Mouse (Mus musculus): ENCODE results near the gene Trmt44. TPM values are rescaled to one million over a fixed set of nuclear protein-coding genes. Genes with fewer than 3 reads are reported as not detected.

The Trmt44 gene
- polyA plus RNA-seq, 1 experiment: 10.2 TPM

- Histone ChIP-seq H3K27me3 (ENCODE audit: control insufficient read depth, insufficient read depth, low read length, poor library complexity, severe bottlenecking) (no peaks in the 10 kb centered on the region), H3K4me3 (ENCODE audit: low read depth, low read length) (no peak overlapping the region), H3K4me1 (ENCODE audit: control insufficient read depth, insufficient read depth, low read length) (no peaks in the 10 kb centered on the region), H3K36me3 (ENCODE audit: control insufficient read depth, insufficient read depth, low read length, poor library complexity, severe bottlenecking) (no peaks in the 10 kb centered on the region), H3K9me3 (replicated peaks; ENCODE audit: control insufficient read depth, insufficient read depth, low read length, poor library complexity, severe bottlenecking) (no peaks in the 10 kb centered on the region), H3K9ac (ENCODE audit: low read depth, poor library complexity, severe bottlenecking) (no peak overlapping the region), H3K27ac (ENCODE audit: insufficient read depth, low read length) (no peak overlapping the region)
- peak; percentile 28 for TF ChIP-seq CTCF (IDR thresholded peaks at IDR 0.05; ENCODE audit: low read depth, low read length)
- TF ChIP-seq POLR2A (IDR thresholded peaks at IDR 0.05; ENCODE audit: insufficient read depth, low read length): no peak
- no peak for TF ChIP-seq EP300 (IDR thresholded peaks at IDR 0.05; ENCODE audit: insufficient read depth, low read depth, low read length)
Observed at GRCm38 (mm10) chr5:35536271-35536670, 38.6 kb downstream of the Trmt44 start.

- no peaks in the 10 kb centered on the region for H3K9me3 ChIP-seq (replicated peaks; ENCODE audit: control insufficient read depth, insufficient read depth, low read length, poor library complexity, severe bottlenecking)
- TF ChIP-seq EP300 (IDR thresholded peaks at IDR 0.05; ENCODE audit: insufficient read depth, low read depth, low read length) (no peak), POLR2A (IDR thresholded peaks at IDR 0.05; ENCODE audit: insufficient read depth, low read length) (no peak), CTCF (IDR thresholded peaks at IDR 0.05; ENCODE audit: low read depth, low read length) (no peak)
Observed at GRCm38 (mm10) chr5:35531586-35531985, 43.3 kb downstream of the Trmt44 start.

GRCm38 (mm10) chr5:35530442-35530841 lies 44.4 kb downstream of the Trmt44 start:
- no peak for TF ChIP-seq EP300 (IDR thresholded peaks at IDR 0.05; ENCODE audit: insufficient read depth, low read depth, low read length)
- peak; percentile 82 for TF ChIP-seq CTCF (IDR thresholded peaks at IDR 0.05; ENCODE audit: low read depth, low read length)
- no peak overlapping the region for H3K27ac ChIP-seq (ENCODE audit: insufficient read depth, low read length)
- H3K4me3 ChIP-seq (ENCODE audit: low read depth, low read length): no peak overlapping the region
- no peaks in the 10 kb centered on the region for H3K27me3 ChIP-seq (ENCODE audit: control insufficient read depth, insufficient read depth, low read length, poor library complexity, severe bottlenecking)
- H3K4me1 ChIP-seq (ENCODE audit: control insufficient read depth, insufficient read depth, low read length): peaks cover 2% of the 10 kb centered on the region
- H3K9ac ChIP-seq (ENCODE audit: low read depth, poor library complexity, severe bottlenecking): no peak overlapping the region
- no peaks in the 10 kb centered on the region for H3K9me3 ChIP-seq (replicated peaks; ENCODE audit: control insufficient read depth, insufficient read depth, low read length, poor library complexity, severe bottlenecking)
- no peaks in the 10 kb centered on the region for H3K36me3 ChIP-seq (ENCODE audit: control insufficient read depth, insufficient read depth, low read length, poor library complexity, severe bottlenecking)

More at GRCm38 (mm10) chr5:35531586-35531985, 43.3 kb downstream of the Trmt44 start:
- no peaks in the 10 kb centered on the region for H3K36me3 ChIP-seq (ENCODE audit: control insufficient read depth, insufficient read depth, low read length, poor library complexity, severe bottlenecking)
- H3K27me3 ChIP-seq (ENCODE audit: control insufficient read depth, insufficient read depth, low read length, poor library complexity, severe bottlenecking): no peaks in the 10 kb centered on the region
- no peak overlapping the region for H3K9ac ChIP-seq (ENCODE audit: low read depth, poor library complexity, severe bottlenecking)
- H3K27ac ChIP-seq (ENCODE audit: insufficient read depth, low read length): no peak overlapping the region
- no peaks in the 10 kb centered on the region for H3K4me1 ChIP-seq (ENCODE audit: control insufficient read depth, insufficient read depth, low read length)
- H3K4me3 ChIP-seq (ENCODE audit: low read depth, low read length): no peak overlapping the region

GRCm38 (mm10) chr5:35525469-35526123 lies 49.3 kb downstream of the Trmt44 start, which contains the start of gene Cpz:
Gene Cpz (minus strand): TSS chr5:35525698.
- Histone ChIP-seq H3K4me3 (ENCODE audit: low read depth, low read length) (peak within 1 kb of the TSS; percentile 21), H3K27me3 (ENCODE audit: control insufficient read depth, insufficient read depth, low read length, poor library complexity, severe bottlenecking) (no peaks in the 10 kb centered on the region), H3K4me1 (ENCODE audit: control insufficient read depth, insufficient read depth, low read length) (peaks cover 2% of the 10 kb centered on the region), H3K9me3 (replicated peaks; ENCODE audit: control insufficient read depth, insufficient read depth, low read length, poor library complexity, severe bottlenecking) (no peaks in the 10 kb centered on the region), H3K27ac (ENCODE audit: insufficient read depth, low read length) (no peak within 1 kb of the TSS), H3K9ac (ENCODE audit: low read depth, poor library complexity, severe bottlenecking) (peak within 1 kb of the TSS; percentile 25; the same call in 1 of the 2 replicates), H3K36me3 (ENCODE audit: control insufficient read depth, insufficient read depth, low read length, poor library complexity, severe bottlenecking) (no peaks in the 10 kb centered on the region)
- TF ChIP-seq POLR2A (IDR thresholded peaks at IDR 0.05; ENCODE audit: insufficient read depth, low read length): no peak
- no peak for TF ChIP-seq CTCF (IDR thresholded peaks at IDR 0.05; ENCODE audit: low read depth, low read length)
- 0 out of 2 replicates have a peak, but pooled peaks have one; percentile 48 for TF ChIP-seq EP300 (IDR thresholded peaks at IDR 0.05; ENCODE audit: insufficient read depth, low read depth, low read length)

- H3K4me1 ChIP-seq (ENCODE audit: control insufficient read depth, insufficient read depth, low read length): peaks cover 2% of the 10 kb centered on the region
- H3K9ac ChIP-seq (ENCODE audit: low read depth, poor library complexity, severe bottlenecking): no peak overlapping the region
- H3K27ac ChIP-seq (ENCODE audit: insufficient read depth, low read length): no peak overlapping the region
- no peak for TF ChIP-seq POLR2A (IDR thresholded peaks at IDR 0.05; ENCODE audit: insufficient read depth, low read length)
- no peak for TF ChIP-seq CTCF (IDR thresholded peaks at IDR 0.05; ENCODE audit: low read depth, low read length)
- no peak for TF ChIP-seq EP300 (IDR thresholded peaks at IDR 0.05; ENCODE audit: insufficient read depth, low read depth, low read length)
- H3K9me3 ChIP-seq (replicated peaks; ENCODE audit: control insufficient read depth, insufficient read depth, low read length, poor library complexity, severe bottlenecking): no peaks in the 10 kb centered on the region
- no peaks in the 10 kb centered on the region; the same call in 1 of the 2 replicates for H3K27me3 ChIP-seq (ENCODE audit: control insufficient read depth, insufficient read depth, low read length, poor library complexity, severe bottlenecking)
- H3K4me3 ChIP-seq (ENCODE audit: low read depth, low read length): no peak overlapping the region
- no peaks in the 10 kb centered on the region for H3K36me3 ChIP-seq (ENCODE audit: control insufficient read depth, insufficient read depth, low read length, poor library complexity, severe bottlenecking)
Observed at GRCm38 (mm10) chr5:35524381-35524780, 50.5 kb downstream of the Trmt44 start.

- no peaks in the 10 kb centered on the region for H3K36me3 ChIP-seq (ENCODE audit: control insufficient read depth, insufficient read depth, low read length, poor library complexity, severe bottlenecking)
- no peak overlapping the region for H3K4me3 ChIP-seq (ENCODE audit: low read depth, low read length)
- H3K4me1 ChIP-seq (ENCODE audit: control insufficient read depth, insufficient read depth, low read length): peaks cover 2% of the 10 kb centered on the region
- no peaks in the 10 kb centered on the region; the same call in 1 of the 2 replicates for H3K27me3 ChIP-seq (ENCODE audit: control insufficient read depth, insufficient read depth, low read length, poor library complexity, severe bottlenecking)
- no peak overlapping the region for H3K27ac ChIP-seq (ENCODE audit: insufficient read depth, low read length)
- no peaks in the 10 kb centered on the region for H3K9me3 ChIP-seq (replicated peaks; ENCODE audit: control insufficient read depth, insufficient read depth, low read length, poor library complexity, severe bottlenecking)
- no peak overlapping the region for H3K9ac ChIP-seq (ENCODE audit: low read depth, poor library complexity, severe bottlenecking)
- no peak for TF ChIP-seq EP300 (IDR thresholded peaks at IDR 0.05; ENCODE audit: insufficient read depth, low read depth, low read length)
- TF ChIP-seq POLR2A (IDR thresholded peaks at IDR 0.05; ENCODE audit: insufficient read depth, low read length): no peak
- peak; percentile 65 for TF ChIP-seq CTCF (IDR thresholded peaks at IDR 0.05; ENCODE audit: low read depth, low read length)
Observed at GRCm38 (mm10) chr5:35523735-35524134, 51.1 kb downstream of the Trmt44 start.

All from ES-Bruce4 (cell line).